Mouse (Mus musculus) ES-E14 (cell line): ENCODE results near the gene Wasf2. TPM values are rescaled to one million over a fixed set of nuclear protein-coding genes. Genes with fewer than 3 reads are reported as not detected.

ENCODE experiments used
- DNase-seq: peaks from one replicate; pipeline ENCODE4 v3.0.0-alpha.2; 2013; ENCODE audit warnings: low read depth, low spot score
- H3K27ac ChIP-seq: 2 replicates; pipeline ENCODE4 v1.5.1; 2012; ENCODE audit warnings: low read depth, mild to moderate bottlenecking, low read length, moderate library complexity, mixed read lengths; ENCODE audit not compliant: poor library complexity, insufficient read depth, severe bottlenecking
- H3K36me3 ChIP-seq: 2 replicates; pipeline ENCODE4 v1.6.1; 2012; ENCODE audit warnings: mild to moderate bottlenecking, low read length, moderate library complexity, mixed read lengths; ENCODE audit not compliant: control insufficient read depth, poor library complexity, insufficient read depth, severe bottlenecking
- H3K4me1 ChIP-seq, 2 experiments: fragments of 150-350 bp in 1 of 2; sonication (generic) in 1 of 2; 2 replicates each; pipeline ENCODE4 v1.6.1; 2012; ENCODE audit warnings: low read length in 2 of 2, mild to moderate bottlenecking in 1 of 2, mixed read lengths in 1 of 2; ENCODE audit not compliant: control insufficient read depth in 2 of 2, insufficient read depth in 2 of 2, poor library complexity in 1 of 2
- H3K4me3 ChIP-seq, 2 experiments: fragments of 150-350 bp in 1 of 2; sonication (generic) in 1 of 2; 2 replicates each; pipeline ENCODE4 v1.5.1; 2012; ENCODE audit warnings: low read length in 2 of 2, low read depth in 1 of 2, mild to moderate bottlenecking in 1 of 2, mixed read lengths in 1 of 2; ENCODE audit not compliant: insufficient read depth in 1 of 2, poor library complexity in 1 of 2, severe bottlenecking in 1 of 2
- H3K9ac ChIP-seq: 2 replicates; pipeline ENCODE4 v1.6.1; 2012; ENCODE audit warnings: low read depth, mild to moderate bottlenecking, low read length, mixed read lengths; ENCODE audit not compliant: poor library complexity, insufficient read depth, severe bottlenecking
- H3K9me3 ChIP-seq: fragments of 150-350 bp; sonication (generic); 2 replicates; pipeline ENCODE4 v1.6.1; 2012; ENCODE audit warnings: low read depth, mild to moderate bottlenecking, low read length; ENCODE audit not compliant: control insufficient read depth, insufficient read depth
- CHD2 ChIP-seq: IDR thresholded peaks from 2 replicates; pipeline ENCODE4 v1.6.1; 2014; ENCODE audit warnings: mild to moderate bottlenecking, low read depth, low read length, inconsistent platforms
- HCFC1 ChIP-seq: IDR thresholded peaks from 2 replicates; pipeline ENCODE4 v1.6.1; 2012; ENCODE audit warnings: low read length, inconsistent platforms, borderline replicate concordance; ENCODE audit not compliant: insufficient read depth
- MAFK ChIP-seq: IDR thresholded peaks from 2 replicates; pipeline ENCODE4 v1.6.1; 2014; ENCODE audit warnings: mild to moderate bottlenecking, low read depth, low read length, inconsistent platforms; ENCODE audit not compliant: insufficient read depth
- ZC3H11A ChIP-seq: IDR thresholded peaks from 2 replicates; pipeline ENCODE4 v1.6.1; 2012; ENCODE audit warnings: low read depth, mild to moderate bottlenecking, inconsistent platforms, low read length, borderline replicate concordance
- ZNF384 ChIP-seq: IDR thresholded peaks from 2 replicates; pipeline ENCODE4 v1.6.1; 2012; ENCODE audit warnings: low read depth, low read length, inconsistent platforms
- in situ Hi-C, 2 experiments: fragments of 600-800 bp; cut with MboI; formaldehyde crosslinking; loops; one replicate each; pipeline ENCODE4 v1.15.1; 2025; ENCODE audit warnings: low sequenced_read_pairs in 2 of 2, inconsistent platforms in 1 of 2; ENCODE audit not compliant: unreplicated experiment in 2 of 2
- total RNA-seq: library from RNA; depleted of rRNA; stranded (reverse); fragments of 300-350 nt; gene quantifications from 2 replicates; pipeline ENCODE4 v1.2.3, GENCODE M21; 2012

The Wasf2 gene
- total RNA-seq, 1 experiment = 32.3 TPM

- Histone ChIP-seq H3K36me3 (no peaks in the 10 kb centered on the region), H3K9ac (no peak overlapping the region), H3K4me3 (no peak overlapping the region), H3K9me3 (no peaks in the 10 kb centered on the region), H3K27ac (no peak overlapping the region; the same call in 1 of the 2 replicates), H3K4me1 (peaks cover 3 to 24% of the 10 kb centered on the region in 2 experiments; a peak in 3 of 4 replicates)
- in situ Hi-C loops = no loop called here
- TF ChIP-seq ZC3H11A (no peak), HCFC1 (no peak), CHD2 (no peak), ZNF384 (no peak), MAFK (no peak)
- no peak for DNase-seq
Observed at GRCm38 (mm10) chr4:133223875-133224274, 93.6 kb downstream of the Wasf2 start.

- Histone ChIP-seq H3K4me1 (peaks cover 3 to 28% of the 10 kb centered on the region in 2 experiments; a peak in 3 of 4 replicates), H3K9ac (no peak overlapping the region), H3K4me3 (peak overlapping the region in 1 of 2 experiments; percentile 27; a peak in 1 of 4 replicates), H3K27ac (no peak overlapping the region), H3K36me3 (no peaks in the 10 kb centered on the region), H3K9me3 (no peaks in the 10 kb centered on the region)
- DNase-seq = no peak
- in situ Hi-C loops = no loop called here
- TF ChIP-seq HCFC1 (no peak), ZNF384 (no peak), CHD2 (no peak), MAFK (no peak), ZC3H11A (no peak)
Observed at GRCm38 (mm10) chr4:133226073-133226472, 95.8 kb downstream of the Wasf2 start.

- Histone ChIP-seq H3K36me3 (no peaks in the 10 kb centered on the region), H3K27ac (no peak overlapping the region), H3K4me3 (no peak overlapping the region), H3K9me3 (no peaks in the 10 kb centered on the region), H3K9ac (no peak overlapping the region), H3K4me1 (peaks cover 3 to 27% of the 10 kb centered on the region in 2 experiments; a peak in 3 of 4 replicates)
- peak; percentile 64 for TF ChIP-seq ZNF384
- no peak for TF ChIP-seq MAFK
- DNase-seq = no peak
- in situ Hi-C loops = no loop called here
Observed at GRCm38 (mm10) chr4:133227636-133228035, 97.3 kb downstream of the Wasf2 start.

- in situ Hi-C loops = no loop called here
- no peak for DNase-seq
- no peak overlapping the region for H3K4me3 ChIP-seq
- H3K9ac ChIP-seq = no peak overlapping the region
- no peaks in the 10 kb centered on the region for H3K9me3 ChIP-seq
- no peak for TF ChIP-seq ZNF384
- TF ChIP-seq HCFC1 = no peak
- no peak for TF ChIP-seq MAFK
- TF ChIP-seq ZC3H11A = no peak
- TF ChIP-seq CHD2 = no peak
- peaks cover 0 to 15% of the 10 kb centered on the region in 2 experiments; a peak in 3 of 4 replicates for H3K4me1 ChIP-seq
- no peaks in the 10 kb centered on the region for H3K36me3 ChIP-seq
- no peak overlapping the region for H3K27ac ChIP-seq
Observed at GRCm38 (mm10) chr4:133229582-133229981, 99.3 kb downstream of the Wasf2 start.

- Histone ChIP-seq H3K27ac (no peak overlapping the region), H3K36me3 (no peaks in the 10 kb centered on the region), H3K4me3 (no peak overlapping the region), H3K9me3 (no peaks in the 10 kb centered on the region), H3K4me1 (peaks cover 0 to 9% of the 10 kb centered on the region in 2 experiments; a peak in 3 of 4 replicates), H3K9ac (no peak overlapping the region)
- in situ Hi-C loops = no loop called here
- no peak for DNase-seq
- TF ChIP-seq HCFC1 = no peak
- no peak for TF ChIP-seq MAFK
- no peak for TF ChIP-seq ZC3H11A
- TF ChIP-seq CHD2 = no peak
- peak; percentile 89 for TF ChIP-seq ZNF384
Observed at GRCm38 (mm10) chr4:133233285-133233976, 103.1 kb downstream of the Wasf2 start.
